Comparison of ENCODE assay signal across 14 mouse cellular contexts in genomic region chr11:58641638-58642358, GRCm38 (mm10). TPM values are rescaled to one million over a fixed set of nuclear protein-coding genes. Genes with fewer than 3 reads are reported as not detected.
DNase-seq lines count a peak whose midpoint lies in the region; ATAC-seq and TF ChIP-seq lines count a peak whose summit lies in the region.
"Had no signal": no experiment of that assay in that cellular context is flagged by ENCODE, and none has a peak within 500 bp of the region (broad histone marks: within the 10 kb centered on the region; RNA-seq: fewer than 3 reads in every experiment).

No protein-coding gene starts in this region.

- no peak for DNase-seq in kidney, postnatal 25 days
- DNase-seq in c-Kit-negative CD71-positive TER-119-positive erythroid progenitor cells, embryonic 14.5 days (ENCODE audit: low read depth, low spot score): peak; percentile 93
- DNase-seq in spleen, postnatal 14 days (ENCODE audit: low spot score in 2 of 2): peak; percentile 50 to 68
- no peak for DNase-seq in left cerebral cortex, postnatal 10 days (ENCODE audit: extremely low spot score in 1 of 2, low spot score in 2 of 2)
- no peak for DNase-seq in cerebellum, adult 2 months
- DNase-seq in left cerebral cortex, adult 2 months (ENCODE audit: extremely low spot score in 1 of 2, low spot score in 2 of 2): no peak

- WGBS in kidney, embryonic 15.5 days: 88% methylated on average over 13 of the region's 13 CpGs
- WGBS in cerebellum, adult 2 months: 78% methylated on average over 13 of the region's 13 CpGs

- no peak overlapping the region for H3K4me3 ChIP-seq in kidney, embryonic 15.5 days (replicated peaks)
- H3K4me3 ChIP-seq in cerebellum, adult 2 months (replicated peaks; ENCODE audit: insufficient read depth, low read depth, low read length): no peak overlapping the region
- H3K4me3 ChIP-seq in left cerebral cortex, adult 2 months: no peak overlapping the region
- H3K4me3 ChIP-seq: heart, embryonic 15.5 days had no signal

- no peak overlapping the region for H3K4me2 ChIP-seq in kidney, embryonic 15.5 days

- H3K9me3 ChIP-seq in kidney, embryonic 15.5 days (replicated peaks): no peaks in the 10 kb centered on the region
- H3K9me3 ChIP-seq: heart, embryonic 15.5 days had no signal

- no peak overlapping the region for H3K9ac ChIP-seq in kidney, embryonic 15.5 days
- H3K9ac ChIP-seq: heart, embryonic 15.5 days had no signal

- peak; percentile 87; the same call in 1 of the 2 replicates for ATAC-seq in kidney, embryonic 15.5 days (replicated peaks; ENCODE audit: low FRiP score)
- peak; percentile 66 to 77 for ATAC-seq in hematopoietic stem cell, adult 5-6 weeks (replicated peaks in 1 of 2; ENCODE audit: insufficient read depth in 1 of 2, low FRiP score in 2 of 2, low TSS enrichment in 1 of 2, low read depth in 1 of 2, poor library complexity in 2 of 2, severe bottlenecking in 2 of 2)
- ATAC-seq: inflammation-experienced regulatory T-cells, adult 6 months; midbrain, embryonic 16.5 days had no signal

- peaks cover 53% of the 10 kb centered on the region for H3K27me3 ChIP-seq in kidney, embryonic 15.5 days
- H3K27me3 ChIP-seq in cerebellum, adult 2 months (ENCODE audit: control insufficient read depth, insufficient read depth, low read length): no peaks in the 10 kb centered on the region; the same call in 1 of the 2 replicates

- intact Hi-C loops in left cerebral cortex, postnatal 10 days (cut with DNase I): no loop called here
- intact Hi-C loops in left cerebral cortex, adult 2 months (cut with DNase I): no loop called here

- H3K36me3 ChIP-seq in kidney, embryonic 15.5 days: no peaks in the 10 kb centered on the region
- H3K36me3 ChIP-seq: heart, embryonic 15.5 days had no signal

- TF ChIP-seq POLR2A in cerebellum, adult 2 months (IDR thresholded peaks at IDR 0.05; ENCODE audit: borderline replicate concordance, insufficient read depth, low read length): no peak

- TF ChIP-seq CTCF in cerebellum, adult 2 months (IDR thresholded peaks at IDR 0.05; ENCODE audit: borderline replicate concordance, insufficient read depth, low read depth, low read length): no peak
- TF ChIP-seq CTCF in left cerebral cortex, adult 2 months (IDR thresholded peaks at IDR 0.05): no peak

- peaks cover 11% of the 10 kb centered on the region for H3K4me1 ChIP-seq in kidney, embryonic 15.5 days
- H3K4me1 ChIP-seq in cerebellum, adult 2 months (ENCODE audit: control insufficient read depth, insufficient read depth, low read length): no peaks in the 10 kb centered on the region

- H3K27ac ChIP-seq in kidney, embryonic 15.5 days: no peak overlapping the region
- no peak overlapping the region for H3K27ac ChIP-seq in cerebellum, adult 2 months (ENCODE audit: insufficient read depth, low read length)
- H3K27ac ChIP-seq in left cerebral cortex, adult 2 months: no peak overlapping the region
- H3K27ac ChIP-seq: heart, embryonic 15.5 days had no signal

RNA-seq across cellular contexts. Expression of gene Trim58, which starts 1.5 kb away (rescaled TPM):
- 0.13 and 0.33 TPM in 2 replicates for polyA plus RNA-seq in kidney, embryonic 15.5 days (2015; fragmentation: Nextera tagmentation; extraction: Ambion mirVana)
- total RNA-seq in hematopoietic stem cell, adult 5-6 weeks (2017): 2.8 and 3.9 TPM in 2 replicates
- under 1 TPM in 1 of 2 experiments, not detected in 1; 0.20 TPM for total RNA-seq in left cerebral cortex, postnatal 10 days (2021)
- polyA plus RNA-seq in cerebellum, adult 2 months (2012; rRNA removed): 0.28 and 0.29 TPM in 2 replicates
- total RNA-seq in left cerebral cortex, adult 2 months (2021): not detected
- total RNA-seq: layer of hippocampus, adult 18-20 months; liver, adult 2 months had no signal
- polyA plus RNA-seq: inflammation-experienced regulatory T-cells, adult 6 months; liver, adult 2 months; testis, adult 2 months had no signal

RNA-seq across cellular contexts. Expression of gene Olfr323, which starts 11.5 kb away (rescaled TPM):
- polyA plus RNA-seq in kidney, embryonic 15.5 days (2015; fragmentation: Nextera tagmentation; extraction: Ambion mirVana): not detected in 2 replicates
- not detected in 2 replicates for total RNA-seq in hematopoietic stem cell, adult 5-6 weeks (2017)
- not detected for total RNA-seq in left cerebral cortex, postnatal 10 days (2021)
- polyA plus RNA-seq in cerebellum, adult 2 months (2012; rRNA removed): not detected in 2 replicates
- not detected for total RNA-seq in left cerebral cortex, adult 2 months (2021)
- total RNA-seq: liver, adult 2 months had no signal
- polyA plus RNA-seq: heart, embryonic 15.5 days; inflammation-experienced regulatory T-cells, adult 6 months; liver, adult 2 months; midbrain, embryonic 16.5 days had no signal

RNA-seq across cellular contexts. Expression of gene Olfr322, which starts 16.8 kb away (rescaled TPM):
- 0.04 TPM in 1 of 2 replicates, not detected in the other for polyA plus RNA-seq in kidney, embryonic 15.5 days (2015; fragmentation: Nextera tagmentation; extraction: Ambion mirVana)
- total RNA-seq in hematopoietic stem cell, adult 5-6 weeks (2017): not detected in 2 replicates
- not detected for total RNA-seq in left cerebral cortex, postnatal 10 days (2021)
- not detected in 2 replicates for polyA plus RNA-seq in cerebellum, adult 2 months (2012; rRNA removed)
- total RNA-seq in left cerebral cortex, adult 2 months (2021): not detected
- total RNA-seq: layer of hippocampus, adult 18-20 months; liver, adult 2 months had no signal
- polyA plus RNA-seq: heart, embryonic 15.5 days; inflammation-experienced regulatory T-cells, adult 6 months; liver, adult 2 months; midbrain, embryonic 16.5 days; testis, adult 2 months had no signal

RNA-seq across cellular contexts. Expression of gene 2210407C18Rik, which starts 25.9 kb away (rescaled TPM):
- not detected in 2 replicates for polyA plus RNA-seq in kidney, embryonic 15.5 days (2015; fragmentation: Nextera tagmentation; extraction: Ambion mirVana)
- not detected in 2 replicates for total RNA-seq in hematopoietic stem cell, adult 5-6 weeks (2017)
- not detected for total RNA-seq in left cerebral cortex, postnatal 10 days (2021)
- not detected in 2 replicates for polyA plus RNA-seq in cerebellum, adult 2 months (2012; rRNA removed)
- total RNA-seq in left cerebral cortex, adult 2 months (2021): not detected
- total RNA-seq: layer of hippocampus, adult 18-20 months; liver, adult 2 months had no signal
- polyA plus RNA-seq: heart, embryonic 15.5 days; inflammation-experienced regulatory T-cells, adult 6 months; liver, adult 2 months; midbrain, embryonic 16.5 days; testis, adult 2 months had no signal

RNA-seq across cellular contexts. Expression of gene Olfr320, which starts 39.1 kb away (rescaled TPM):
- polyA plus RNA-seq in kidney, embryonic 15.5 days (2015; fragmentation: Nextera tagmentation; extraction: Ambion mirVana): not detected in 2 replicates
- not detected in 2 replicates for total RNA-seq in hematopoietic stem cell, adult 5-6 weeks (2017)
- total RNA-seq in left cerebral cortex, postnatal 10 days (2021): not detected
- polyA plus RNA-seq in cerebellum, adult 2 months (2012; rRNA removed): not detected in 2 replicates
- total RNA-seq in left cerebral cortex, adult 2 months (2021): not detected
- total RNA-seq: layer of hippocampus, adult 18-20 months; liver, adult 2 months had no signal
- polyA plus RNA-seq: heart, embryonic 15.5 days; inflammation-experienced regulatory T-cells, adult 6 months; liver, adult 2 months; midbrain, embryonic 16.5 days; testis, adult 2 months had no signal

Comparison
In these comparisons a context has a peak if more than half of its experiments do, and no peak if none do; other contexts are left out.
1. DNase-seq: peak in c-Kit-negative CD71-positive TER-119-positive erythroid progenitor cells, embryonic 14.5 days (single experiment) and spleen, postnatal 14 days (2 of 2); none in kidney, postnatal 25 days (0 of 2), left cerebral cortex, postnatal 10 days (0 of 2), cerebellum, adult 2 months (0 of 2) and left cerebral cortex, adult 2 months (0 of 2).